Mouse (Mus musculus) bone marrow macrophage, adult 2 months (primary cell): ENCODE measurements around the gene Asf1b.

ENCODE experiments used
- CTCF ChIP-seq: IDR thresholded peaks from 2 replicates; pipeline ENCODE4 v1.5.1; 2012; ENCODE audit warnings: low read depth, mild to moderate bottlenecking, low read length, moderate library complexity
- POLR2A ChIP-seq: IDR thresholded peaks from 2 replicates; pipeline ENCODE4 v1.6.1; 2012; ENCODE audit warnings: mild to moderate bottlenecking, low read depth, low read length, borderline replicate concordance

- TF ChIP-seq POLR2A, result no peak
- TF ChIP-seq CTCF, result no peak
These were observed 40.4 kb upstream of the Asf1b start for GRCm38 (mm10) chr8:83914860-83915259.
